Comparison of ENCODE assay signal across 10 mouse cellular contexts in genomic region chr14:121435794-121436193, GRCm38 (mm10). TPM values are rescaled to one million over a fixed set of nuclear protein-coding genes. Genes with fewer than 3 reads are reported as not detected.
DNase-seq lines count a peak whose midpoint lies in the region; ATAC-seq and TF ChIP-seq lines count a peak whose summit lies in the region.
"Had no signal": no experiment of that assay in that cellular context is flagged by ENCODE, and none has a peak within 500 bp of the region (broad histone marks: within the 10 kb centered on the region; RNA-seq: fewer than 3 reads in every experiment).

No protein-coding gene starts in this region.

- TF ChIP-seq POLR2A in olfactory bulb, adult 2 months (IDR thresholded peaks at IDR 0.05; ENCODE audit: insufficient read depth, low read depth, low read length) = no peak

- TF ChIP-seq CTCF in heart, postnatal 0 days (IDR thresholded peaks at IDR 0.05; ENCODE audit: low read depth) = no peak
- TF ChIP-seq CTCF in olfactory bulb, adult 2 months (IDR thresholded peaks at IDR 0.05; ENCODE audit: insufficient read depth, low read depth, low read length) = no peak
- no peak for TF ChIP-seq CTCF in layer of hippocampus, adult 2 months (conservative IDR thresholded peaks at IDR 0.05)

- 28% methylated on average over 6 of the region's 6 CpGs for WGBS in lung, embryonic 15.5 days
- WGBS in heart, postnatal 0 days = 5% methylated on average over 6 of the region's 6 CpGs
- 19% methylated on average over 6 of the region's 6 CpGs for WGBS in olfactory bulb, adult 2 months
- 58% methylated on average over 6 of the region's 6 CpGs for WGBS in limb, embryonic 10.5 days

- no peaks in the 10 kb centered on the region for H3K27me3 ChIP-seq in lung, embryonic 15.5 days
- no peaks in the 10 kb centered on the region for H3K27me3 ChIP-seq in heart, postnatal 0 days (ENCODE audit: control insufficient read depth, insufficient read depth, low read length)
- H3K27me3 ChIP-seq in limb, embryonic 10.5 days (ENCODE audit: low read depth, poor library complexity, severe bottlenecking) = no peaks in the 10 kb centered on the region
- H3K27me3 ChIP-seq: embryonic facial prominence, embryonic 13.5 days had no signal

- no peak for DNase-seq in lung, postnatal 14 days
- DNase-seq in adrenal gland, adult 8-10 months = peak; percentile 78
- DNase-seq in heart, postnatal 0 days (ENCODE audit: low spot score) = peak; percentile 96
- no peak for DNase-seq in layer of hippocampus, adult 2 months (ENCODE audit: low spot score in 2 of 2)
- DNase-seq in limb, embryonic 10.5 days (ENCODE audit: low spot score) = no peak
- no peak for DNase-seq in layer of hippocampus, adult 8-10 months (ENCODE audit: low spot score in 2 of 2)
- DNase-seq: layer of hippocampus, postnatal 36 days had no signal

- no peaks in the 10 kb centered on the region for H3K4me1 ChIP-seq in lung, embryonic 15.5 days
- peaks cover 25% of the 10 kb centered on the region for H3K4me1 ChIP-seq in heart, postnatal 0 days (ENCODE audit: control insufficient read depth, insufficient read depth)
- peaks cover 9% of the 10 kb centered on the region for H3K4me1 ChIP-seq in olfactory bulb, adult 2 months (ENCODE audit: control insufficient read depth, insufficient read depth, low read length)
- H3K4me1 ChIP-seq in limb, embryonic 10.5 days = no peaks in the 10 kb centered on the region
- H3K4me1 ChIP-seq: embryonic facial prominence, embryonic 13.5 days had no signal

- H3K4me3 ChIP-seq in lung, embryonic 15.5 days = no peak overlapping the region
- no peak overlapping the region for H3K4me3 ChIP-seq in heart, postnatal 0 days (ENCODE audit: low read depth, low read length)
- no peak overlapping the region for H3K4me3 ChIP-seq in olfactory bulb, adult 2 months (ENCODE audit: insufficient read depth, low read depth, low read length)
- H3K4me3 ChIP-seq in layer of hippocampus, adult 2 months = no peak overlapping the region
- no peak overlapping the region for H3K4me3 ChIP-seq in limb, embryonic 10.5 days
- H3K4me3 ChIP-seq: embryonic facial prominence, embryonic 13.5 days had no signal

- H3K27ac ChIP-seq in lung, embryonic 15.5 days = no peak overlapping the region
- H3K27ac ChIP-seq in heart, postnatal 0 days (ENCODE audit: low read depth) = peak overlapping the region; percentile 94
- peak overlapping the region; percentile 94 for H3K27ac ChIP-seq in olfactory bulb, adult 2 months (ENCODE audit: insufficient read depth, low read depth, low read length)
- no peak overlapping the region for H3K27ac ChIP-seq in layer of hippocampus, adult 2 months
- H3K27ac ChIP-seq in limb, embryonic 10.5 days = no peak overlapping the region
- H3K27ac ChIP-seq: embryonic facial prominence, embryonic 13.5 days had no signal

- TF ChIP-seq EP300 in heart, postnatal 0 days (IDR thresholded peaks at IDR 0.05; ENCODE audit: low read depth) = peak; percentile 35; the same call in 1 of the 2 replicates

- no peak overlapping the region for H3K9ac ChIP-seq in lung, embryonic 15.5 days
- 0 out of 2 replicates have a peak overlapping the region, but pooled peaks have one; percentile 18 for H3K9ac ChIP-seq in heart, postnatal 0 days (replicated peaks; ENCODE audit: low read depth, low read length)
- H3K9ac ChIP-seq: embryonic facial prominence, embryonic 13.5 days had no signal

- peak; percentile 39; the same call in 1 of the 2 replicates for ATAC-seq in lung, embryonic 15.5 days (ENCODE audit: borderline replicate concordance, extremely low read depth, low FRiP score, low TSS enrichment)
- ATAC-seq in heart, postnatal 0 days (ENCODE audit: insufficient read depth, low read depth) = peak; percentile 95

- H3K4me2 ChIP-seq in lung, embryonic 15.5 days = no peak overlapping the region
- no peak overlapping the region for H3K4me2 ChIP-seq in heart, postnatal 0 days (ENCODE audit: low read depth, low read length)
- H3K4me2 ChIP-seq: embryonic facial prominence, embryonic 13.5 days had no signal

- H3K36me3 ChIP-seq in lung, embryonic 15.5 days = no peaks in the 10 kb centered on the region
- H3K36me3 ChIP-seq in heart, postnatal 0 days (replicated peaks; ENCODE audit: control insufficient read depth, insufficient read depth, low read length) = no peaks in the 10 kb centered on the region
- H3K36me3 ChIP-seq in limb, embryonic 10.5 days = no peaks in the 10 kb centered on the region
- H3K36me3 ChIP-seq: embryonic facial prominence, embryonic 13.5 days had no signal

- H3K9me3 ChIP-seq in lung, embryonic 15.5 days = no peaks in the 10 kb centered on the region
- H3K9me3 ChIP-seq in heart, postnatal 0 days (replicated peaks; ENCODE audit: control insufficient read depth, low read length) = no peaks in the 10 kb centered on the region
- H3K9me3 ChIP-seq in limb, embryonic 10.5 days (replicated peaks) = no peaks in the 10 kb centered on the region
- H3K9me3 ChIP-seq: embryonic facial prominence, embryonic 13.5 days had no signal

RNA-seq across cellular contexts. Expression of gene Stk24, which starts 56.0 kb away (rescaled TPM):
- polyA plus RNA-seq in lung, embryonic 15.5 days (2015; fragmentation: Nextera tagmentation; extraction: Ambion mirVana) = 40.3 and 40.6 TPM in 2 replicates
- total RNA-seq in adrenal gland, adult 8-10 months (2022) = 100 to 1,000 TPM; 100 to 130 (median 118) TPM
- 62.9 and 68.3 TPM in 2 replicates for total RNA-seq in heart, postnatal 0 days (2014; rRNA removed; ENCODE audit: low replicate concordance)
- 22.6 and 26.7 TPM in 2 replicates for polyA plus RNA-seq in heart, postnatal 0 days (2015; fragmentation: Nextera tagmentation; extraction: Ambion mirVana)
- polyA plus RNA-seq in olfactory bulb, adult 2 months (2012; ENCODE audit: insufficient read depth, insufficient read length, low replicate concordance, missing spikeins) = not detected in 2 replicates
- total RNA-seq in layer of hippocampus, adult 2 months (2021) = 10 to 100 TPM; 66.0 to 68.1 TPM
- polyA plus RNA-seq in limb, embryonic 10.5 days (2016; fragmentation: Nextera tagmentation; extraction: Ambion mirVana) = 43.2 and 43.8 TPM in 2 replicates
- 10 to 100 TPM; 52.6 to 80.4 (median 63.4) TPM for total RNA-seq in layer of hippocampus, adult 8-10 months (2022)

Comparison
In these comparisons a context has a peak if more than half of its experiments do, and no peak if none do; other contexts are left out.
1. H3K27ac ChIP-seq: peak in heart, postnatal 0 days (single experiment) and olfactory bulb, adult 2 months (single experiment); none in lung, embryonic 15.5 days (single experiment), layer of hippocampus, adult 2 months (single experiment) and limb, embryonic 10.5 days (single experiment).
2. DNase-seq: peak in adrenal gland, adult 8-10 months (single experiment) and heart, postnatal 0 days (single experiment); none in lung, postnatal 14 days (single experiment), layer of hippocampus, adult 2 months (0 of 2), limb, embryonic 10.5 days (single experiment) and layer of hippocampus, adult 8-10 months (0 of 2).